Mouse (Mus musculus): ENCODE data around the gene Ust. TPM values are rescaled to one million over a fixed set of nuclear protein-coding genes. Genes with fewer than 3 reads are reported as not detected.

The Ust gene
- polyA plus RNA-seq, 1 experiment from 2014 or later = 4.6 TPM

- 38% methylated on average over 9 of the region's 9 CpGs for WGBS
- no peaks in the 10 kb centered on the region for H3K27me3 ChIP-seq (replicated peaks)
- no peak overlapping the region for H3K4me3 ChIP-seq (replicated peaks)
- H3K36me3 ChIP-seq = no peaks in the 10 kb centered on the region
- no peaks in the 10 kb centered on the region for H3K9me3 ChIP-seq
- no peaks in the 10 kb centered on the region for H3K4me1 ChIP-seq
- no peak for ATAC-seq (ENCODE audit: insufficient read depth, low FRiP score, low read depth)
- no peak overlapping the region for H3K9ac ChIP-seq
- H3K4me2 ChIP-seq = no peak overlapping the region
- H3K27ac ChIP-seq = no peak overlapping the region
These were observed 333.9 kb downstream of the Ust start for GRCm38 (mm10) chr10:8184711-8185110.

GRCm38 (mm10) chr10:8183171-8183570, 335.5 kb downstream of the Ust start:
- Histone ChIP-seq H3K4me2 (no peak overlapping the region), H3K27me3 (replicated peaks) (no peaks in the 10 kb centered on the region), H3K4me3 (replicated peaks) (no peak overlapping the region), H3K36me3 (no peaks in the 10 kb centered on the region), H3K27ac (no peak overlapping the region), H3K4me1 (no peaks in the 10 kb centered on the region), H3K9ac (no peak overlapping the region), H3K9me3 (no peaks in the 10 kb centered on the region)
- 78% methylated on average over 7 of the region's 7 CpGs for WGBS
- ATAC-seq (ENCODE audit: insufficient read depth, low FRiP score, low read depth) = no peak

- H3K4me3 ChIP-seq (replicated peaks) = no peak overlapping the region
- no peak overlapping the region for H3K9ac ChIP-seq
- peak; percentile 56; the same call in 1 of the 2 replicates for ATAC-seq (ENCODE audit: insufficient read depth, low FRiP score, low read depth)
- H3K27me3 ChIP-seq (replicated peaks) = no peaks in the 10 kb centered on the region
- no peaks in the 10 kb centered on the region for H3K9me3 ChIP-seq
- H3K36me3 ChIP-seq = no peaks in the 10 kb centered on the region
- no peaks in the 10 kb centered on the region for H3K4me1 ChIP-seq
- no peak overlapping the region for H3K4me2 ChIP-seq
- 59% methylated on average over 4 of the region's 4 CpGs for WGBS
- no peak overlapping the region for H3K27ac ChIP-seq
These were observed 336.9 kb downstream of the Ust start for GRCm38 (mm10) chr10:8181596-8182185.

- no peak for ATAC-seq (ENCODE audit: insufficient read depth, low FRiP score, low read depth)
- H3K4me1 ChIP-seq = peaks cover 10% of the 10 kb centered on the region; the same call in 1 of the 2 replicates
- no peak overlapping the region for H3K27ac ChIP-seq
- H3K4me3 ChIP-seq (replicated peaks) = no peak overlapping the region
- H3K4me2 ChIP-seq = no peak overlapping the region
- H3K9me3 ChIP-seq = no peaks in the 10 kb centered on the region
- WGBS = 65% methylated on average over 5 of the region's 5 CpGs
- H3K27me3 ChIP-seq (replicated peaks) = no peaks in the 10 kb centered on the region
- H3K36me3 ChIP-seq = no peaks in the 10 kb centered on the region
- no peak overlapping the region for H3K9ac ChIP-seq
These were observed 341.0 kb downstream of the Ust start for GRCm38 (mm10) chr10:8177618-8178017.

GRCm38 (mm10) chr10:8176351-8177053, 342.1 kb downstream of the Ust start:
- Histone ChIP-seq H3K4me2 (no peak overlapping the region), H3K4me1 (peaks cover 10% of the 10 kb centered on the region; the same call in 1 of the 2 replicates), H3K9ac (no peak overlapping the region), H3K9me3 (no peaks in the 10 kb centered on the region), H3K27ac (peak overlapping the region; percentile 36; the same call in 1 of the 2 replicates), H3K4me3 (replicated peaks) (no peak overlapping the region), H3K36me3 (no peaks in the 10 kb centered on the region), H3K27me3 (replicated peaks) (no peaks in the 10 kb centered on the region)
- ATAC-seq (ENCODE audit: insufficient read depth, low FRiP score, low read depth) = no peak
- WGBS = 44% methylated on average over 13 of the region's 13 CpGs

- no peak for ATAC-seq (ENCODE audit: insufficient read depth, low FRiP score, low read depth)
- 69% methylated on average over 3 of the region's 3 CpGs for WGBS
- Histone ChIP-seq H3K4me3 (replicated peaks) (no peak overlapping the region), H3K27me3 (replicated peaks) (no peaks in the 10 kb centered on the region), H3K9me3 (no peaks in the 10 kb centered on the region), H3K9ac (no peak overlapping the region), H3K4me2 (no peak overlapping the region), H3K4me1 (peaks cover 10% of the 10 kb centered on the region; the same call in 1 of the 2 replicates), H3K36me3 (no peaks in the 10 kb centered on the region), H3K27ac (peak overlapping the region; percentile 36; the same call in 1 of the 2 replicates)
These were observed 342.6 kb downstream of the Ust start for GRCm38 (mm10) chr10:8176008-8176350.

- Histone ChIP-seq H3K36me3 (no peaks in the 10 kb centered on the region), H3K4me1 (peaks cover 10% of the 10 kb centered on the region; the same call in 1 of the 2 replicates), H3K9me3 (no peaks in the 10 kb centered on the region), H3K27me3 (replicated peaks) (no peaks in the 10 kb centered on the region), H3K4me3 (replicated peaks) (no peak overlapping the region), H3K4me2 (no peak overlapping the region), H3K9ac (no peak overlapping the region), H3K27ac (no peak overlapping the region)
- 69% methylated on average over 2 of the region's 2 CpGs for WGBS
- no peak for ATAC-seq (ENCODE audit: insufficient read depth, low FRiP score, low read depth)
These were observed 343.9 kb downstream of the Ust start for GRCm38 (mm10) chr10:8174697-8175096.

GRCm38 (mm10) chr10:8174230-8174629, 344.4 kb downstream of the Ust start:
- no peak overlapping the region for H3K27ac ChIP-seq

GRCm38 (mm10) chr10:8173032-8173431, 345.6 kb downstream of the Ust start:
- no peaks in the 10 kb centered on the region for H3K36me3 ChIP-seq
- H3K4me2 ChIP-seq = no peak overlapping the region
- H3K27ac ChIP-seq = peak overlapping the region; percentile 54; the same call in 1 of the 2 replicates
- H3K9me3 ChIP-seq = no peaks in the 10 kb centered on the region
- peaks cover 10% of the 10 kb centered on the region; the same call in 1 of the 2 replicates for H3K4me1 ChIP-seq
- WGBS = 53% methylated on average over 3 of the region's 3 CpGs
- H3K4me3 ChIP-seq (replicated peaks) = no peak overlapping the region
- no peak overlapping the region for H3K9ac ChIP-seq
- ATAC-seq (ENCODE audit: insufficient read depth, low FRiP score, low read depth) = no peak
- no peaks in the 10 kb centered on the region for H3K27me3 ChIP-seq (replicated peaks)

More at GRCm38 (mm10) chr10:8174230-8174629, 344.4 kb downstream of the Ust start:
- Histone ChIP-seq H3K27me3 (replicated peaks) (no peaks in the 10 kb centered on the region), H3K9ac (no peak overlapping the region), H3K36me3 (no peaks in the 10 kb centered on the region), H3K4me3 (replicated peaks) (no peak overlapping the region), H3K4me2 (no peak overlapping the region), H3K9me3 (no peaks in the 10 kb centered on the region), H3K4me1 (peaks cover 10% of the 10 kb centered on the region; the same call in 1 of the 2 replicates)
- ATAC-seq (ENCODE audit: insufficient read depth, low FRiP score, low read depth) = peak; percentile 50; the same call in 1 of the 2 replicates
- 72% methylated on average over 7 of the region's 7 CpGs for WGBS

GRCm38 (mm10) chr10:8171556-8171955, 347.1 kb downstream of the Ust start:
- Histone ChIP-seq H3K4me2 (no peak overlapping the region), H3K27me3 (replicated peaks) (no peaks in the 10 kb centered on the region), H3K4me1 (peaks cover 10% of the 10 kb centered on the region; the same call in 1 of the 2 replicates), H3K9me3 (no peaks in the 10 kb centered on the region), H3K27ac (no peak overlapping the region), H3K9ac (no peak overlapping the region), H3K36me3 (no peaks in the 10 kb centered on the region), H3K4me3 (replicated peaks) (no peak overlapping the region)
- 78% methylated on average over 11 of the region's 11 CpGs for WGBS
- ATAC-seq (ENCODE audit: insufficient read depth, low FRiP score, low read depth) = no peak

All from stomach, embryonic 15.5 days (tissue).